Mouse (Mus musculus) embryo, embryonic 11.5 days (tissue): Measurements from ENCODE around the gene Defb38.

Experiments used
- DNase-seq: peaks from one replicate; pipeline ENCODE4 v3.0.0-alpha.2; 2012; ENCODE audit warnings: low read depth, low spot score

The Defb38 gene

GRCm38 (mm10) chr8:19026466-19026865 is at the start of gene Defb38:
Defb38 (minus strand) TSS chr8:19026566.
- DNase-seq: no peak

DNA sequence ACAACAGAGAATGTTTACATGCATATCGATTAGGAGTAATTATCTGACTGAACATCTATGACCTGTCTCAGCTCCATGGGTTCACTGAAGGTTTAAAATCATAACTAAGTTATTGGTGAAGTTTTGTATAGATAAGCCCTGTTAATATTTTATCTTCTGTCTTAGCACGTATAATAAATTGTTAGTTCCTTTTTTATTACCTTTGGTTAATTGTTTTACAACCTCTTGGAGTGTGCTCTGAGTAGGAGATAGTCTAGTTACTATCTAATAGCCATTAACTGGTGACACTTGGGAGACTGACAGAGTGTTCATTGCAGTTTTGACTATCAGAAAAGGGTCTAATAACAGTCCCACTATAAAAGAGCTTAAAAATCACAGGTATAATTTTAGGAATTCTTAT is 39.6 kb upstream of the Defb38 start:
- DNase-seq: no peak

GRCm38 (mm10) chr8:19064710-19065109 is 38.3 kb upstream of the Defb38 start, which contains the start of gene Defb39:
Defb39 (minus strand) TSS chr8:19064810.
- DNase-seq: no peak

DNA sequence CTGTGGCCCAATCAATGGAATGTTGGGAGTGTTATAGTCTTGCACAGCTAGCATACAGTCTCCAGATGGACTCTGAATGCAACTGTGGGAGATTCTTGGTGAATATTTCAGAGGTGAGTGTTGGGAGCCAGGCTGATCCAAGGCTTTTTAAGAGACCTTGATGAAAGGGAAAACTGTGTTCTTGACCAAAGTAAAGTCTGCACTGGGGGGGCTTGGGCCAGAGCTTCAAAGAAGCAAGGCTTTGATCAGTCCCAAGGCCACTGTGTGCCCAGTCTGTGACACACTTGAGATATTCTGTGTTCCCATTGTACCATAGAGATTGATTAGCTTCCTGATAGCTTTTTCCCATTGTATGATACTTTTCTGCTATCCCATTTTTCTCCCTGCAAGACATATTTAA is 36.5 kb upstream of the Defb38 start:
- no peak for DNase-seq

GRCm38 (mm10) chr8:19045242-19045641 is 18.9 kb upstream of the Defb38 start:
- DNase-seq: no peak
